Mouse (Mus musculus): ENCODE measurements around the gene Defa17. TPM values are rescaled to one million over a fixed set of nuclear protein-coding genes. Genes with fewer than 3 reads are reported as not detected.

The Defa17 gene
- polyA plus RNA-seq (2012; rRNA removed), result not detected in 2 replicates

DNA sequence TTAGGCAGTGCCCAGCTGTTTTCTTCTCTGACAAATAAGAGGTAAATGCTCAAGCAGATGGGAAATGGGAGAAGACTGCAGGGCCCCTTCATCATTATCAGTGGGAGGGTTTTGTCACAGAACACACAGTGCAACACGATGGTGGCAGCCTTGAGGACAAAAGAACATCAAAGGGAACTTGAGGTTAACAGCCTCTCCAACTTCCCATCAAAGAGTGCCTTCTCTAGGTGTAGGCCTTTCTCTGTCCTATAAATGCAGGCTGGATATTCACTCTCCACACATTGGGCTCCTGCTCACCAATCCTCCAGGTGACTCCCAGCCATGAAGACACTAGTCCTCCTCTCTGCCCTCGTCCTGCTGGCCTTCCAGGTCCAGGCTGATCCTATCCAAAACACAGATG is at the start of gene Defa17:
Gene Defa17, plus strand, starts transcription at position 301 of the 400 bp plus-strand sequence.

DNA sequence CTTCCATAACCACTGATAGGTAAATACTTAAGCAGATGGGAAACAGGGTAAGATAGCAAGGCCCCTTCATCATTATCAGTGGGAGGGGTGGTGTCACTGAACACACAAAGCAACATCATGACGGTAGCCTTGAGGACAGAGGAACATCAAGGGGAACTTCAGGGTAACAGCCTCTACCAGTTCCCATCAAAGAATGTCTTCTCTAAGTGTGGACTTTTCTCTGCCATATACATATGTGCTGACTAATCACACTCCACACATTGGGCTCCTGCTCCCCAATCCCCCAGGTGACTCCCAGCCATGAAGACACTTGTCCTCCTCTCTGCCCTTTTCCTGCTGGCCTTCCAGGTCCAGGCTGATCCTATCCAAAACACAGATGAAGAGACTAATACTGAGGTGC is 37.7 kb upstream of the Defa17 start, which contains the start of gene Defa26:
Gene Defa26, plus strand, starts transcription at position 301 of the 400 bp plus-strand sequence.

DNA sequence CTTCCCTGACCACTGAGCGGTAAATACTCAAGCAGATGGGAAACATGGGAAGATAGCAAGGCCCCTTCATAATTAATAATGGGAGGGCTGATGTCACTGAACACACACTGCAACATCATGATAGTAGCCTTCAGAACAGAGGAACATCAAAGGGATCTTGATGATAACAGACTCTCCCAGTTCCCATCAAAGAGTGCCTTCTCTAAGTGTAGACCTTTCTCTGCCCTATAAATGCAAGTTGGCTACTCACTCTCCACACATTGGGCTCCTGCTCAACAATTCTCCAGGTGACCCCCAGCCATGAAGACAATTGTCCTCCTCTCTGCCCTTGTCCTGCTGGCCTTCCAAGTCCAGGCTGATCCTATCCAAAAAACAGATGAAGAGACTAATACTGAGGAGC is 9.9 kb downstream of the Defa17 start, which contains the start of gene Defa34:
Gene Defa34, plus strand, starts transcription at position 301 of the 400 bp plus-strand sequence.

DNA sequence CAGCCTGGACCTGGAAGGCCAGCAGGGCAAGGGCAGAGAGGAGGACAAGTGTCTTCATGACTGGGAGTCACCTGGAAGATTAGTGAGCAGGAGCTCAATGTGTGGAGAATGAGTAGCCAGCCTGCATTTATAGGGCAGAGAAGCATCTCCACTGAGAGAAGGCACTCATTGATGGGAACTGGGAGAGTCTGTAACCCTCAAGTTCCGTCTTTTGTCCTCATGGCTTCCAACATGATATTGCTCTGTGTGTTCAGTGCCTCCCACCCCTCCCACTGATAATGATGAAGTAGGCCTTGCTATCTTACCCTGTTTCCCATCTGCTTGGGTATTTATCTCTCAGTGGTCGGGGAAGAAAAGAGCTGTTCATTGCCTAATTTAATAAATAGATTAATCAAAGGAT is 48.0 kb downstream of the Defa17 start, which contains the start of gene AY761184:
Gene AY761184, minus strand, starts transcription at position 101 of the 400 bp plus-strand sequence.

Other genes starting within 250 kb of the Defa17 start
- not detected in 2 replicates for gene Defa36, start 228.4 kb upstream of the Defa17 start, polyA plus RNA-seq (2012; rRNA removed)
- not detected in 2 replicates for gene Gm7849, start 199.2 kb upstream of the Defa17 start, polyA plus RNA-seq (2012; rRNA removed)
- not detected in 2 replicates for gene Defa20, start 146.5 kb upstream of the Defa17 start, polyA plus RNA-seq (2012; rRNA removed)
- not detected in 2 replicates for gene Defa32, start 126.7 kb upstream of the Defa17 start, polyA plus RNA-seq (2012; rRNA removed)
- not detected in 2 replicates for gene Defa37, start 90.4 kb upstream of the Defa17 start, polyA plus RNA-seq (2012; rRNA removed)
- not detected in 2 replicates for gene Defa28, start 72.8 kb upstream of the Defa17 start, polyA plus RNA-seq (2012; rRNA removed)
- not detected in 2 replicates for gene Gm7861, start 61.3 kb upstream of the Defa17 start, polyA plus RNA-seq (2012; rRNA removed)
- gene Defa26, start 37.6 kb upstream of the Defa17 start, polyA plus RNA-seq (2012; rRNA removed), result not detected in 2 replicates
- gene Defa34, start 10.0 kb downstream of the Defa17 start, polyA plus RNA-seq (2012; rRNA removed), result not detected in 2 replicates
- not detected in 2 replicates for gene AY761184, start 47.9 kb downstream of the Defa17 start, polyA plus RNA-seq (2012; rRNA removed)
- gene Defa24, start 78.7 kb downstream of the Defa17 start, polyA plus RNA-seq (2012; rRNA removed), result not detected in 2 replicates
- not detected in 2 replicates for gene Defb50, start 167.8 kb downstream of the Defa17 start, polyA plus RNA-seq (2012; rRNA removed)
- not detected in 2 replicates for gene Defb2, start 184.1 kb downstream of the Defa17 start, polyA plus RNA-seq (2012; rRNA removed)
- not detected in 2 replicates for gene Defb10, start 203.1 kb downstream of the Defa17 start, polyA plus RNA-seq (2012; rRNA removed)
- gene Defb9, start 229.6 kb downstream of the Defa17 start, polyA plus RNA-seq (2012; rRNA removed), result not detected in 2 replicates